Mouse (Mus musculus) cerebellum, postnatal 10 days (tissue): ENCODE measurements around the gene Lce1j.
A peak's percentile ranks its signal among the peaks of the same experiment; 100 is the strongest.
"Not testable (repeated sequence)": the region's sequence is repeated elsewhere in the genome, so short reads cannot be mapped to it uniquely, and the experiment has no call there.

Experiments used
- DNase-seq, 2 experiments: peaks; one replicate each; pipeline ENCODE4 v3.0.0; 2021; ENCODE audit warnings: mixed read lengths in 2 of 2

Lce1j gene

GRCm38 (mm10) chr3:92790414-92790813, at the start of gene Lce1j:
Gene Lce1j, minus strand, starts transcription at chr3:92790514.
- DNase-seq: no peak

- no peak for DNase-seq
Observed at GRCm38 (mm10) chr3:92827108-92827507, 36.8 kb upstream of the Lce1j start, which contains the start of gene Kprp. Gene Kprp, minus strand, starts transcription at chr3:92827247.

GRCm38 (mm10) chr3:92825808-92826207, 35.5 kb upstream of the Lce1j start:
- no peak for DNase-seq

- DNase-seq: not testable (repeated sequence)
Observed at GRCm38 (mm10) chr3:92816036-92816435, 25.7 kb upstream of the Lce1j start.

- no peak for DNase-seq
Observed at GRCm38 (mm10) chr3:92815581-92815980, 25.3 kb upstream of the Lce1j start.

- DNase-seq: no peak
Observed at GRCm38 (mm10) chr3:92807791-92808190, 17.5 kb upstream of the Lce1j start, which contains the start of gene Lce1k. Gene Lce1k, minus strand, starts transcription at chr3:92807891.

GRCm38 (mm10) chr3:92778799-92779198, 11.5 kb downstream of the Lce1j start, which contains the start of gene Lce1i:
Gene Lce1i, minus strand, starts transcription at chr3:92778899.
- DNase-seq: no peak

GRCm38 (mm10) chr3:92771573-92771972, 18.7 kb downstream of the Lce1j start:
- peak in 1 of 2 experiments; percentile 6 for DNase-seq

- DNase-seq: no peak
Observed at GRCm38 (mm10) chr3:92764965-92765364, 25.3 kb downstream of the Lce1j start, which contains the start of gene Lce1h. Gene Lce1h, minus strand, starts transcription at chr3:92765065.

- peak; percentile 12 to 16 for DNase-seq
Observed at GRCm38 (mm10) chr3:92753197-92753596, 37.1 kb downstream of the Lce1j start.

- no peak for DNase-seq
Observed at GRCm38 (mm10) chr3:92752238-92752637, 38.1 kb downstream of the Lce1j start, which contains the start of gene Lce1g. Gene Lce1g, minus strand, starts transcription at chr3:92752338.

GRCm38 (mm10) chr3:92738996-92739395, 51.3 kb downstream of the Lce1j start, which contains the start of gene Gm38119:
Gene Gm38119, minus strand, starts transcription at chr3:92739096.
- no peak for DNase-seq
